Mouse (Mus musculus): Measurements from ENCODE around the gene Lekr1. TPM values are rescaled to one million over a fixed set of nuclear protein-coding genes. Genes with fewer than 3 reads are reported as not detected.

Lekr1 gene
- polyA plus RNA-seq, 1 experiment from 2014 or later, result 7.4 TPM

- no peaks in the 10 kb centered on the region for H3K27me3 ChIP-seq
- no peak overlapping the region for H3K27ac ChIP-seq
- no peak overlapping the region for H3K9ac ChIP-seq (replicated peaks)
- H3K36me3 ChIP-seq, result no peaks in the 10 kb centered on the region
- no peaks in the 10 kb centered on the region for H3K9me3 ChIP-seq
- no peak overlapping the region for H3K4me2 ChIP-seq
- peaks cover 28% of the 10 kb centered on the region for H3K4me1 ChIP-seq (replicated peaks)
- no peak for ATAC-seq (ENCODE audit: insufficient number of reproducible peaks, insufficient read depth, low FRiP score, low TSS enrichment, low read depth)
- 36% methylated on average over 9 of the region's 9 CpGs for WGBS
- no peak overlapping the region for H3K4me3 ChIP-seq (replicated peaks)
Measured at GRCm38 (mm10) chr3:65635983-65636382, 30.0 kb upstream of the Lekr1 start.

DNA sequence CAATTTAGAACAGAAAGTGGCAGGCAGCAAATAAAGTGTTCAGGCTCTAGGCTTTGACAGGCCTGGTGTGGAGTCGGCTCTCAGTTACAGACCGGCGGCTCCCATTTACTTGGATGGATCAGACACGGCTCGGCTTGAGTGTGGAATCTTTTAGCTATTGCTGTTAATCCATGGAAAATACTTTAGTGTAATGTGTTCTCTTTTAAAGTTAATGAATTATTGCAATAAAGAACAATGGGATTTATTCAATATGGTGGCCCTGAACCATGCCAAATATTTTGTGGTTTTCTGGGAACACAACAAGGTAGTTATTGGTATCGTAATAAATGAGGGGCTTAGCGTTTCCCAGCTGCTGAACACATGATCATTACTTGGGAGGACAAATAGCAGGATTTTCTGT, 28.7 kb upstream of the Lekr1 start:
- no peak overlapping the region for H3K9ac ChIP-seq (replicated peaks)
- no peaks in the 10 kb centered on the region for H3K36me3 ChIP-seq
- peak; percentile 50; the same call in 1 of the 2 replicates for ATAC-seq (ENCODE audit: insufficient number of reproducible peaks, insufficient read depth, low FRiP score, low TSS enrichment, low read depth)
- H3K4me2 ChIP-seq, result no peak overlapping the region
- H3K4me1 ChIP-seq (replicated peaks), result peaks cover 28% of the 10 kb centered on the region
- no peaks in the 10 kb centered on the region for H3K9me3 ChIP-seq
- H3K4me3 ChIP-seq (replicated peaks), result no peak overlapping the region
- H3K27ac ChIP-seq, result 0 out of 2 replicates have a peak overlapping the region, but pooled peaks have one; percentile 4
- no peaks in the 10 kb centered on the region for H3K27me3 ChIP-seq
- WGBS, result 31% methylated on average over 7 of the region's 7 CpGs

GRCm38 (mm10) chr3:65638896-65639295, 27.1 kb upstream of the Lekr1 start:
- no peaks in the 10 kb centered on the region for H3K9me3 ChIP-seq
- H3K4me2 ChIP-seq, result no peak overlapping the region
- H3K36me3 ChIP-seq, result no peaks in the 10 kb centered on the region
- H3K4me3 ChIP-seq (replicated peaks), result no peak overlapping the region
- no peaks in the 10 kb centered on the region for H3K27me3 ChIP-seq
- WGBS, result 80% methylated on average over 11 of the region's 11 CpGs
- no peak overlapping the region for H3K9ac ChIP-seq (replicated peaks)
- no peak overlapping the region for H3K27ac ChIP-seq
- H3K4me1 ChIP-seq (replicated peaks), result peaks cover 28% of the 10 kb centered on the region
- ATAC-seq (ENCODE audit: insufficient number of reproducible peaks, insufficient read depth, low FRiP score, low TSS enrichment, low read depth), result no peak

DNA sequence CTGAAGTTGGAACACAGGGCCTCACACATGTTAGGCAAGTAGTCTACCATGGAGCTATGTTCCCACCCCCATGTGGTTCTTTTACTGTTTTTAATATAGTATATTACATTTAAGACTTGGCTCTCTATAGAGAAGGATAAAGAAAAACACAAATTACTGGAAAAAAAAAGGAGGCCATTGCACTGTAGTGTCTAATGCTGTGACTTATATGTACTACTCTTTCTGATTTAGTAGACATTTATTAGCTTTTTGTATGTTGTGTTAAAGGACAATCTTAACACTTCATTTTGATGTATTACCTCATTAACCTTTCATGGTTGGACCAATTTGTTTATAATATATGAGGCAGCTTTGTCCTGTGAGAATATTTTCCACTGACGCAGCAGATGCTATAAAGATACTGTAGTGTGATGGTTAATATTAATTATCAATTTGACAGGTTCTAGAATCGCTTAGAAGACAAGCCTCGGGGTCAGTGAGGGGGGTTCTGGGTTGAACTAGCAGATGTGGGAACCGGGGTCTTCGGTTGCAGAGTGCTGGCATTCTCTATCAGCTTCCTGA, 26.5 kb upstream of the Lekr1 start:
- Histone ChIP-seq H3K27me3 (no peaks in the 10 kb centered on the region), H3K9ac (replicated peaks) (no peak overlapping the region), H3K4me1 (replicated peaks) (peaks cover 23% of the 10 kb centered on the region), H3K36me3 (no peaks in the 10 kb centered on the region), H3K9me3 (no peaks in the 10 kb centered on the region), H3K4me3 (replicated peaks) (no peak overlapping the region), H3K27ac (no peak overlapping the region), H3K4me2 (no peak overlapping the region)
- no peak for ATAC-seq (ENCODE audit: insufficient number of reproducible peaks, insufficient read depth, low FRiP score, low TSS enrichment, low read depth)
- 68% methylated on average over 5 of the region's 5 CpGs for WGBS

DNA sequence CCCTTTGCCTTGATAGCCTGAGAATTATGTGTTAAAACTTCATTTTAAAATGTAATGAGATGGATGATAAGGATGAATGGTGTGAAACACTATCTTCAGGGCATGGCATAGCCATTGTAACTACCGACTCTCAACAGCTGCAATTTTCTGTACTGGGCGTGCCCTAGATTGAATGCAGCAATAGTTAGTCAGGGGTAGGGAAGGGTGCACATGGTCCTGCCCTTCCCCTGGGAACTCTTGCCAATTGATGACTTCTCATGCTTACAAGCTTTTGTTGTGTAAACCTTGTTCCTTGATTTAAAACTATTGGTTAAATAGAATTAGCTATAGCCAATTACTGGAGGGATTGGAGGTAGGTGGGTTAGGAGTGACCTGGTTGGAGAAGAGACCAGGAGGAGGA, 23.1 kb upstream of the Lekr1 start:
- no peak overlapping the region for H3K4me2 ChIP-seq
- 74% methylated on average over 2 of the region's 2 CpGs for WGBS
- ATAC-seq (ENCODE audit: insufficient number of reproducible peaks, insufficient read depth, low FRiP score, low TSS enrichment, low read depth), result no peak
- no peaks in the 10 kb centered on the region for H3K36me3 ChIP-seq
- H3K27ac ChIP-seq, result no peak overlapping the region
- no peaks in the 10 kb centered on the region for H3K9me3 ChIP-seq
- no peak overlapping the region for H3K9ac ChIP-seq (replicated peaks)
- no peak overlapping the region for H3K4me3 ChIP-seq (replicated peaks)
- 0 out of 2 replicates have a peak, but pooled peaks cover 2% of the 10 kb centered on the region for H3K27me3 ChIP-seq
- 0 out of 2 replicates have a peak, but pooled peaks cover 7% of the 10 kb centered on the region for H3K4me1 ChIP-seq (replicated peaks)

DNA sequence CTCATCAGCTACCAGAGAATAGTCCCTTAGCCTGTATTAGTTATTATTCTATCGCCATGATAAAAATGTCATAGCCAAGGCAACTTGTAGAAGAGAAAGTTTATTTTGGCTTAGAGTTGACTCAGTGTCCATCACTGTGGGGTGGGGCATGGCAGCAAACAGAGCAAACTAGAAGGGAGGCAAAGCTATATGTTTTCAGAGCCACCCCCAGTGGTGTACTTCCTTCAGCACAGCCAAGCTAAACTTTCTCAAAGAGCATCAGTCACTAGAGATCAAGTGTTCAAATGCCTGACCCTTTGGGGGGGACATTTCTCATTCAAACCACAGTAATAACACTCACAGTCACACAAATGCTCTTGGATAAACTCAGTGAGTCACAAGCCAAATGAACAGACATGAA, 22.4 kb upstream of the Lekr1 start:
- Histone ChIP-seq H3K27ac (no peak overlapping the region), H3K4me2 (no peak overlapping the region), H3K4me3 (replicated peaks) (no peak overlapping the region), H3K9ac (replicated peaks) (no peak overlapping the region), H3K9me3 (no peaks in the 10 kb centered on the region), H3K36me3 (no peaks in the 10 kb centered on the region), H3K27me3 (0 out of 2 replicates have a peak, but pooled peaks cover 5% of the 10 kb centered on the region), H3K4me1 (replicated peaks) (0 out of 2 replicates have a peak, but pooled peaks cover under 1% of the 10 kb centered on the region)
- ATAC-seq (ENCODE audit: insufficient number of reproducible peaks, insufficient read depth, low FRiP score, low TSS enrichment, low read depth), result no peak
- WGBS, result 91% methylated on average over 1 of the region's 1 CpGs

DNA sequence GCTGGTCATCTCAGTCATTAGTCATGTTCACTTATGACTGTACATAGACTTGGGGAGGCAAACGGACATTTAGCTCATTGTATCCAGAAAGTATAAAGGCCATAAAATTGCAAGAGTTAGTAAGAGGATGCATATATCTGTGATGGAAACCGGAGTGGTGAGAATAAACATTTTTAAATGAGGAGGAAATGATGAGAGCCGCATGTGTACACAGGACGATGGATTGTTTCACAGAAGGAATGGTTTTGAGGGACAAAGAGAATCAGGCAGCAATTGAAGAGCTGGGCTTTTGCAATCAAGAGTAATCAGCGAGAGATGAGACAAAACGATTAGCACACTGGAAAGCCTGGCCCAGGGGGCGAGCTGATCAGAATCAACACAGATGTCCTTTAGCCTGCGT, 18.4 kb upstream of the Lekr1 start:
- Histone ChIP-seq H3K4me3 (replicated peaks) (no peak overlapping the region), H3K27me3 (0 out of 2 replicates have a peak, but pooled peaks cover 5% of the 10 kb centered on the region), H3K4me1 (replicated peaks) (peaks cover 8% of the 10 kb centered on the region; the same call in 1 of the 2 replicates), H3K9me3 (no peaks in the 10 kb centered on the region), H3K36me3 (no peaks in the 10 kb centered on the region), H3K9ac (replicated peaks) (no peak overlapping the region), H3K4me2 (no peak overlapping the region), H3K27ac (no peak overlapping the region)
- WGBS, result 85% methylated on average over 8 of the region's 8 CpGs
- ATAC-seq (ENCODE audit: insufficient number of reproducible peaks, insufficient read depth, low FRiP score, low TSS enrichment, low read depth), result no peak

GRCm38 (mm10) chr3:65648913-65649312, 17.1 kb upstream of the Lekr1 start:
- WGBS, result 50% methylated on average over 1 of the region's 1 CpGs
- no peak for ATAC-seq (ENCODE audit: insufficient number of reproducible peaks, insufficient read depth, low FRiP score, low TSS enrichment, low read depth)
- no peak overlapping the region for H3K4me3 ChIP-seq (replicated peaks)

GRCm38 (mm10) chr3:65650156-65650815, 15.7 kb upstream of the Lekr1 start:
- ATAC-seq (ENCODE audit: insufficient number of reproducible peaks, insufficient read depth, low FRiP score, low TSS enrichment, low read depth), result no peak
- Histone ChIP-seq H3K4me1 (replicated peaks) (peaks cover 8% of the 10 kb centered on the region; the same call in 1 of the 2 replicates), H3K9me3 (no peaks in the 10 kb centered on the region), H3K27ac (no peak overlapping the region), H3K4me2 (no peak overlapping the region), H3K9ac (replicated peaks) (no peak overlapping the region), H3K36me3 (no peaks in the 10 kb centered on the region), H3K4me3 (replicated peaks) (no peak overlapping the region), H3K27me3 (peaks cover 14% of the 10 kb centered on the region)
- 30% methylated on average over 7 of the region's 7 CpGs for WGBS

More at GRCm38 (mm10) chr3:65648913-65649312, 17.1 kb upstream of the Lekr1 start:
- Histone ChIP-seq H3K9me3 (no peaks in the 10 kb centered on the region), H3K4me1 (replicated peaks) (peaks cover 8% of the 10 kb centered on the region; the same call in 1 of the 2 replicates), H3K4me2 (no peak overlapping the region), H3K9ac (replicated peaks) (no peak overlapping the region), H3K27ac (no peak overlapping the region), H3K27me3 (peaks cover 10% of the 10 kb centered on the region; the same call in 1 of the 2 replicates), H3K36me3 (no peaks in the 10 kb centered on the region)

DNA sequence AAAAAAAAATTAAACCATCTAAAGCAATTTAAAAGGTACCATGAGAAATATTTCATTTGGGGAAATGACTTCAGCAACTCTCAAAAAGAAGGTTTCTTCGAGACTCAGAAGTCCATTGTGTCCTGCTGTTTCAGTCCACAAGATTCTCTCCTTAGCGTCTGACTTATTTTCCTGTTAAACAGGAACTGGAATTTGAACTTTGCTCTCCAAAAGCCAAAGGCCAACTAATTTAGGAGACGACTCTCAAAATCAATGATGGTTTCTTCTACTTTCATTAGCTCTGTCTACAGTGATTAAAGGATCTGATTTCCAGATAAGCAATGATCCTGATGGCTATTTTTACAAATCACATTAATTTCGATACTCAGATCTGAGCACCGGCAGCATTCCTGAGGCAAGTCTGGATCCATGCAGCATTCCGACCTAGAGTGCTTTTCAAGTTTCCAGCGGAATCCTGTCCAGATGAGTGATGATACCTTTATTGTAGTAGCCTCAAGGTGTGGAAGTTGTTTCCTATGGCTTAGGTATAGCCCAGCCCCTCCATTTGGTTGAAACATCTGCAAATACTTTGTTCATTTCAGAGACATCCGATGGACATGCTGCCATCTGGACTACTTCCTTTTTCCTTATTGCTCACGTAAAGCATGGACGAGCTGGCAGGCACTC, 11.4 kb upstream of the Lekr1 start:
- Histone ChIP-seq H3K27me3 (peaks cover 28% of the 10 kb centered on the region), H3K27ac (no peak overlapping the region), H3K9ac (replicated peaks) (no peak overlapping the region), H3K4me2 (no peak overlapping the region), H3K4me3 (replicated peaks) (no peak overlapping the region), H3K4me1 (replicated peaks) (peaks cover 11% of the 10 kb centered on the region; the same call in 1 of the 2 replicates), H3K9me3 (no peaks in the 10 kb centered on the region), H3K36me3 (no peaks in the 10 kb centered on the region)
- ATAC-seq (ENCODE audit: insufficient number of reproducible peaks, insufficient read depth, low FRiP score, low TSS enrichment, low read depth), result no peak
- 13% methylated on average over 10 of the region's 10 CpGs for WGBS

- 74% methylated on average over 7 of the region's 7 CpGs for WGBS
- no peak overlapping the region for H3K4me2 ChIP-seq
- H3K4me3 ChIP-seq (replicated peaks), result no peak overlapping the region
- no peak for ATAC-seq (ENCODE audit: insufficient number of reproducible peaks, insufficient read depth, low FRiP score, low TSS enrichment, low read depth)
- H3K36me3 ChIP-seq, result no peaks in the 10 kb centered on the region
- H3K27me3 ChIP-seq, result peaks cover 33% of the 10 kb centered on the region
- H3K4me1 ChIP-seq (replicated peaks), result 0 out of 2 replicates have a peak, but pooled peaks cover 3% of the 10 kb centered on the region
- no peaks in the 10 kb centered on the region for H3K9me3 ChIP-seq
- H3K9ac ChIP-seq (replicated peaks), result no peak overlapping the region
- H3K27ac ChIP-seq, result no peak overlapping the region
Measured at GRCm38 (mm10) chr3:65656451-65656850, 9.6 kb upstream of the Lekr1 start.
